Mouse (Mus musculus) kidney, embryonic 15.5 days (tissue): ENCODE results near the gene A030003K21Rik. TPM values are rescaled to one million over a fixed set of nuclear protein-coding genes. Genes with fewer than 3 reads are reported as not detected.
"Not testable (repeated sequence)": the region's sequence is repeated elsewhere in the genome, so short reads cannot be mapped to it uniquely, and the experiment has no call there.

Source experiments
- ATAC-seq: fragments of 200-750 bp; cut with Nextera tagmentation; replicated peaks from 2 replicates; pipeline ENCODE4 v1.8.0; 2017; ENCODE audit warnings: moderate TSS enrichment; ENCODE audit not compliant: low FRiP score
- H3K27ac ChIP-seq: fragments of 300-500 bp; sonication (generic); 2 replicates; pipeline ENCODE4 v1.5.1; 2015; ENCODE audit warnings: mild to moderate bottlenecking, inconsistent platforms
- H3K27me3 ChIP-seq: fragments of 300-500 bp; sonication (generic); 2 replicates; pipeline ENCODE4 v1.6.1; 2015; ENCODE audit warnings: inconsistent platforms
- H3K36me3 ChIP-seq: fragments of 300-500 bp; sonication (generic); 2 replicates; pipeline ENCODE4 v1.6.1; 2015; ENCODE audit warnings: inconsistent platforms
- H3K4me1 ChIP-seq: fragments of 300-500 bp; sonication (generic); 2 replicates; pipeline ENCODE4 v1.6.1; 2015; ENCODE audit warnings: inconsistent platforms
- H3K4me2 ChIP-seq: fragments of 300-500 bp; sonication (generic); 2 replicates; pipeline ENCODE4 v1.6.1; 2015; ENCODE audit warnings: moderate library complexity, mild to moderate bottlenecking, inconsistent platforms
- H3K4me3 ChIP-seq: fragments of 300-500 bp; sonication (generic); replicated peaks from 2 replicates; pipeline ENCODE4 v1.5.1; 2015; ENCODE audit warnings: mild to moderate bottlenecking, inconsistent platforms
- H3K9ac ChIP-seq: fragments of 300-500 bp; sonication (generic); 2 replicates; pipeline ENCODE4 v1.6.1; 2015; ENCODE audit warnings: mild to moderate bottlenecking, inconsistent platforms
- H3K9me3 ChIP-seq: fragments of 300-500 bp; sonication (generic); replicated peaks from 2 replicates; pipeline ENCODE4 v1.6.1; 2016; ENCODE audit warnings: inconsistent platforms
- WGBS: fragments of 180-500 bp; shearing (Covaris S2); methylation state at CpG from one replicate; pipeline ENCODE4 v1.1.7; 2015; ENCODE audit warnings: mixed read lengths; 5-methylcytosine and 5-hydroxymethylcytosine counted together
- polyA plus RNA-seq: library from polyadenylated mRNA; unstranded; fragments of >200 nt; fragmentation: Nextera tagmentation; extraction: Ambion mirVana; gene quantifications from 2 replicates; pipeline ENCODE4 v1.2.1, GENCODE M21; 2015

The A030003K21Rik gene
- polyA plus RNA-seq, 1 experiment from 2014 or later, result not detected

GRCm38 (mm10) chr1:82959870-82960385 lies 16.7 kb upstream of the A030003K21Rik start, which contains the start of gene Gm47955:
Gm47955 (plus strand) TSS chr1:82960286.
- Histone ChIP-seq H3K36me3 (no peaks in the 10 kb centered on the region), H3K4me1 (no peaks in the 10 kb centered on the region), H3K27ac (no peak within 1 kb of the TSS), H3K4me2 (no peak within 1 kb of the TSS), H3K9me3 (no peaks in the 10 kb centered on the region), H3K4me3 (no peak within 1 kb of the TSS), H3K27me3 (no peaks in the 10 kb centered on the region), H3K9ac (no peak within 1 kb of the TSS)
- WGBS, result 85% methylated on average over 11 of the region's 11 CpGs
- ATAC-seq, result no peak

DNA sequence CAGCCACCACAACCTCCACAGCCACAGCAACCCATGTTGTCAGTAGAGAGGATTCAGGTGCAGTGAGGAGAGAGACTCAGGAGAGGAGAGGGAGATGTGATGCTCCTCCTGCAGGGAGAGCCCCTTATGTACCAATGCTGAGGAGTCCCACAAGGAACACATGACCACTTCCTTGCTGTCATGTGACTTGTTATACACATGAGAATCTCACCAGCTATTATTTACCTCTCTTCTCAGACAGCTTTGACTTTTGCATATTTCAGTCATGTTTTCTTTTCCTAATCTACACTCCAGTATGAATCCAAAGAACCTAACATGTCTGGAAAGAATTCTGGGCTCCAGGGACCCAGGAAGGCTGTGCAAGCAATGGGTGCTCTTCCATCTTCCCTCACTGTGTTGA lies 12.7 kb upstream of the A030003K21Rik start, which contains the start of gene Gm7544:
Gm7544 (minus strand) TSS at position 101 of the 400 bp plus-strand sequence.
- not testable (repeated sequence) for H3K9me3 ChIP-seq, H3K4me2 ChIP-seq, H3K27me3 ChIP-seq, ATAC-seq, H3K27ac ChIP-seq, H3K4me1 ChIP-seq, H3K4me3 ChIP-seq, H3K9ac ChIP-seq, H3K36me3 ChIP-seq

DNA sequence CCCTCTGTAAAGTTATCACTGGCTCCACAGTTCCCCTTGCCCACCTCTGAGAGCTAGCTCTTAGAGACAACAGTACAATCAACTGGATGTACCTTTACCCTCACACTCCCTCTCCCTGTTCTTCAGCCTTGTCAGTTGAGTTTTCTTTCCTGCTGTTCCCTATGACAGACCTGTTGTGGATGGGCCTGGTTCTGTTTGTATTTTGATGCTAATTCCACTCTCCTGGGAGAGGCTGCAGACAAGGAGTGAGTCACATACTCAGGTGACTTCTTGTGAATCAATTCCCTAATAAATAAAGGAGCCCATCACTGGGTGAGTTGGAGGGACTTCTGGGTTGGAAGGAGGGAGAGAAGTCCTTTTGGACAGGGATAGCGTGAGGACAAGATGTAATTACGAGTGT lies 5.4 kb upstream of the A030003K21Rik start:
- Histone ChIP-seq H3K9me3 (no peaks in the 10 kb centered on the region), H3K4me2 (no peak overlapping the region), H3K27me3 (no peaks in the 10 kb centered on the region), H3K36me3 (no peaks in the 10 kb centered on the region), H3K27ac (no peak overlapping the region), H3K4me1 (no peaks in the 10 kb centered on the region), H3K4me3 (no peak overlapping the region), H3K9ac (no peak overlapping the region)
- ATAC-seq, result no peak
- WGBS, result 87% methylated on average over 2 of the region's 2 CpGs

- not testable (repeated sequence) for H3K27ac ChIP-seq, H3K27me3 ChIP-seq, H3K36me3 ChIP-seq, H3K9me3 ChIP-seq, H3K4me2 ChIP-seq, H3K9ac ChIP-seq, ATAC-seq, H3K4me1 ChIP-seq, H3K4me3 ChIP-seq
- 100% methylated on average over 2 of the region's 2 CpGs for WGBS
Measured at GRCm38 (mm10) chr1:82946029-82946428, 2.8 kb upstream of the A030003K21Rik start.

GRCm38 (mm10) chr1:82942505-82942904 lies 683 bp downstream of the A030003K21Rik start:
- not testable (repeated sequence) for ATAC-seq, H3K4me3 ChIP-seq, H3K36me3 ChIP-seq, H3K27me3 ChIP-seq, H3K27ac ChIP-seq, H3K9ac ChIP-seq, H3K9me3 ChIP-seq, H3K4me1 ChIP-seq, H3K4me2 ChIP-seq
- WGBS, result 86% methylated on average over 2 of the region's 2 CpGs

DNA sequence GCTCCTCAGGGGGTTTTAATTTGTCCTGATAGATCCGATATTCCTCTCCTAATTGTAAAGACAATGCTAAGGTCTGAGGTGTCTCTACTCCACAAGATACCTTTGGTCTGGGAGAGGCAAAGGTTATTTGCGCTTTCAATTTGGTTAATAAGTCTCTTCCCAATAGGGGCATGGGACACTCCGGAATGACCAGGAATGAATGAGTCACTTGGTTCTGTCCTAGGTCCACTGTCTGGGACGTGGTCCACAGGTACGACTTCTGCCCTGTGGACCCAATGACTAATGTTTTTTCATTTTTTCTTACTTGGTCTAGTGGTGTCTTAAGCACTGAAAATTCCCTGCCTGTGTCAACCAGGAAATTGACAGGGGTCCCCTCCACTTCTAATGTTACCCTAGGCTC lies 4.5 kb downstream of the A030003K21Rik start:
- no peaks in the 10 kb centered on the region for H3K27me3 ChIP-seq
- no peaks in the 10 kb centered on the region for H3K36me3 ChIP-seq
- ATAC-seq, result no peak
- no peak overlapping the region for H3K4me3 ChIP-seq
- no peak overlapping the region for H3K4me2 ChIP-seq
- no peak overlapping the region for H3K27ac ChIP-seq
- H3K4me1 ChIP-seq, result no peaks in the 10 kb centered on the region
- WGBS, result 94% methylated on average over 5 of the region's 5 CpGs
- no peaks in the 10 kb centered on the region; the same call in 1 of the 2 replicates for H3K9me3 ChIP-seq
- H3K9ac ChIP-seq, result no peak overlapping the region

DNA sequence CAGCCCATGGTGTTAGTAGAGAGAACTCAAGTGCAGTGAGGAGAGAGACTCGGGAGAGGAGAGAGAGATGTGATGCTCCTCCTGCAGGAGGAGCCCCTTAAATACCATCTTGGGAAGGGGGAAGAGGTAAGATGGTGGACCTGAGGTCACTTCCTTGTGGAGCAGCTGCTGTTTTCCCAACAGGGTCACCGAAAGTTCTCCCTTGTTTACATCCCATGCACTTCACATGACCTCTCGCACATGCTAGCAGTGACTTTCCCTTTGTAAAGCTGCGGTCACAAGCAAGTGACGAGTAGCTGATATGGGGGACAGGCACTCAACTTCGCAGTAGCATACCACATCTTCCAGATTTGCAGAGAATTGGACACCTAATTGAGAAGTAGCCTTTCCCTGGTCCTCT lies 11.9 kb downstream of the A030003K21Rik start, which contains the start of gene Gm6217:
Gm6217 (minus strand) TSS at position 74 of the 400 bp plus-strand sequence.
- not testable (repeated sequence) for H3K36me3 ChIP-seq, H3K27ac ChIP-seq, H3K27me3 ChIP-seq, H3K4me2 ChIP-seq, H3K4me1 ChIP-seq, ATAC-seq, H3K4me3 ChIP-seq, H3K9me3 ChIP-seq, H3K9ac ChIP-seq
- WGBS, result no CpG with 5 or more reads among the region's 6 CpGs

DNA sequence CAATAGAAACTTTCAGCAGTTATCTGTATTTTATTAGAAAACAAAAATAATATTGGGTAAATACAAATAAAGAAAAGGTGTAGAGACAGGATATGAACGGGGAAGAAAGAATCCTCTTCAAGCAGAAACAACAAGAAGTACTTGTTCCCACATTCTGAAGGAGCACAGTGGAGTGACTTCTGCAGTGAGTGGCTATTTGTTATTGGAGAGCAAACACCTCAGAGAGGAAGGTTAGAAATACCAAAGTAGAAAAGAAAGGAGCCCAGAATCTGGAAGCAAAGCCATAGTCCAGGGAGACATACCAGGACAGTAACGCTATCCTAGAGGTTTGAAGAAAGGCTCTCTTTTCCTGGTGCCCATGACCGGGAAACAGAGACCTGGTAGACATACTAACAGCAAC lies 12.6 kb downstream of the A030003K21Rik start:
- not testable (repeated sequence) for H3K27ac ChIP-seq, H3K4me3 ChIP-seq, H3K4me2 ChIP-seq, H3K9me3 ChIP-seq, H3K36me3 ChIP-seq, H3K9ac ChIP-seq, H3K27me3 ChIP-seq, H3K4me1 ChIP-seq, ATAC-seq
- WGBS, result 78% methylated on average over 3 of the region's 3 CpGs

- H3K4me2 ChIP-seq, result no peak within 1 kb of the TSS
- no peaks in the 10 kb centered on the region for H3K36me3 ChIP-seq
- H3K9me3 ChIP-seq, result no peaks in the 10 kb centered on the region
- H3K27ac ChIP-seq, result no peak within 1 kb of the TSS
- no peak for ATAC-seq
- WGBS, result 78% methylated on average over 6 of the region's 6 CpGs
- no peaks in the 10 kb centered on the region for H3K27me3 ChIP-seq
- H3K4me1 ChIP-seq, result no peaks in the 10 kb centered on the region
- no peak within 1 kb of the TSS for H3K9ac ChIP-seq
- H3K4me3 ChIP-seq, result no peak within 1 kb of the TSS
Measured at GRCm38 (mm10) chr1:82924650-82925049, 18.5 kb downstream of the A030003K21Rik start, which contains the start of gene A030014E15Rik. A030014E15Rik (plus strand) TSS chr1:82924917.

- 98% methylated on average over 5 of the region's 5 CpGs for WGBS
- not testable (repeated sequence) for H3K4me1 ChIP-seq, H3K4me2 ChIP-seq, H3K9me3 ChIP-seq, ATAC-seq, H3K9ac ChIP-seq, H3K36me3 ChIP-seq, H3K4me3 ChIP-seq, H3K27ac ChIP-seq, H3K27me3 ChIP-seq
Measured at GRCm38 (mm10) chr1:82913434-82913833, 29.8 kb downstream of the A030003K21Rik start.

- ATAC-seq, result no peak
- no peak within 1 kb of the TSS for H3K4me2 ChIP-seq
- H3K27ac ChIP-seq, result no peak within 1 kb of the TSS
- no peaks in the 10 kb centered on the region for H3K4me1 ChIP-seq
- 91% methylated on average over 3 of the region's 3 CpGs for WGBS
- no peaks in the 10 kb centered on the region for H3K9me3 ChIP-seq
- H3K9ac ChIP-seq, result no peak within 1 kb of the TSS
- H3K27me3 ChIP-seq, result no peaks in the 10 kb centered on the region
- no peak within 1 kb of the TSS for H3K4me3 ChIP-seq
- H3K36me3 ChIP-seq, result no peaks in the 10 kb centered on the region
Measured at GRCm38 (mm10) chr1:82913025-82913424, 30.2 kb downstream of the A030003K21Rik start, which contains the start of gene A030005L19Rik. A030005L19Rik (plus strand) TSS chr1:82913325.

DNA sequence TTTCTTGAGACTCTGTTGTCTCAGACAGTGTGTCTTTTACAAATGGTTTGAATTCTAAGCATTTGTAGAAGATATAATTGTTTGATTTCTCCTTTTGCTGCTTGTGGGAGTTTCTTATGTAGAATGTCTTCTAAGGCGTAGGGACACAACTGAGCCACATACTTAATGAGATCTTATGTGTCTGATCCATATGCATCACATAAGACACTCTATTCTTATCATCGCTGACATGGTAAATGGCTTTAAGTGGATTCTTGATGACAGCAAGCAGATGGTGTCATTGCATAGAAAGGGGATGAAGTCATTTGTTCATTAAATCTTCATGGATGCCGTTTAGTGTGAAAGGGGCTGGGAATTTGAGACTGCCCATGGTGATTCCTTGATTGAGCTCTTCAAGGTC lies 37.3 kb downstream of the A030003K21Rik start:
- 81% methylated on average over 3 of the region's 3 CpGs for WGBS
- H3K27me3 ChIP-seq, result no peaks in the 10 kb centered on the region

DNA sequence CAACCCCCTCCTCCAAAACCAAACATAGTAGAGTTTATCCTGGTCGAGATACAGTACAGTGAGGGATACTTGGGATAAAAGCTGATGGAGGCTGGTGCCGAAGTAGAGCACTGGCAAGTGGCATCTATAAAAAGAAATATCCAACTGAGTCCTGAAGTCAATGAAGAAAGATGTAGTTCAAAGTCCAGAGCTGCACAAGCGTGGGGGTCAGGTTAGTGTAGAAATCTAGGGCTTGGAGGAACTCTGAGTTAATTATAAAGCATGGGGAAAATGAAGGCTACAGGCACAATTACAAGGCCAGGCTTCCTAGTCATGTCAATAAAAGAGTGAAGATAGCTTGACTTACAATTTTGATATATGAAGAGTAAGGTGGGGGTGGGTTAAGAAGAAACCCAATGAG lies 42.0 kb downstream of the A030003K21Rik start:
- H3K4me2 ChIP-seq, result no peak overlapping the region
- no peaks in the 10 kb centered on the region for H3K27me3 ChIP-seq
- WGBS, result 90% methylated on average over 3 of the region's 3 CpGs
- no peak overlapping the region for H3K9ac ChIP-seq
- H3K27ac ChIP-seq, result no peak overlapping the region
- ATAC-seq, result no peak
- no peaks in the 10 kb centered on the region for H3K4me1 ChIP-seq
- no peak overlapping the region for H3K4me3 ChIP-seq
- peaks cover 56% of the 10 kb centered on the region for H3K36me3 ChIP-seq
- H3K9me3 ChIP-seq, result no peaks in the 10 kb centered on the region

More for the DNA sequence above, 37.3 kb downstream of the A030003K21Rik start:
- Histone ChIP-seq H3K9me3 (no peaks in the 10 kb centered on the region), H3K36me3 (peaks cover 27% of the 10 kb centered on the region), H3K27ac (no peak overlapping the region), H3K4me1 (no peaks in the 10 kb centered on the region), H3K4me2 (no peak overlapping the region), H3K9ac (no peak overlapping the region), H3K4me3 (no peak overlapping the region)
- no peak for ATAC-seq
